In the genomic region with DNA sequence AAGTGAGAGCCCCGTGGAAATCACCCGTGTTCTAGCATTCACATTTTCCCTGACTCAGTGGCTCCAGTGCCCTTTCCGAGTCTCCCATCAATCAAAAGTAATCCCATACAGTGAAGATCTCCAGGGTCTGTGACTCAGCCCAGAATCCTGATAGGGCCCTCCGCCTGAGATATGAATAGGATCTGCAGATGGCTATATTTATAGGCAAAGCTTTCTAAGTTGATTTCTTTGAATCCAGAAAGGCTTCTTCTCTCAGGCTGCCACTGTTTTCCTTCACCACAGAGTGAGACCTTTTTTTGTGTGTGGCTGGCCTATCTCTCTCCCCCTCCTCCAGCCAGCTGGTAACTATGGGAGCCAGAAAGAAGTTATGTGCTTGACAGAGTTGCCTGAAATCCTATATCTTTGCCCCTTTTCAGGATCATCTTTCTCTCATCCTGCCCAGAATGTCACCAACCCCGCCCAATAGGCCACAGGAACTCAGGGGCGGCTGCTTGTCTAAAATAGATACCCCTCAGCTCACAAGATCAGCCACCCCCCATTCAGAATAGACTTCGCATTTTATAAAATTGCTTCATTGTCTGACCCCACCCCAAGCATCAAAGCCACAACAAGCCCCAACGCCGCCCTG, we compare ENCODE assay signal across 19 mouse cellular contexts.
DNase-seq lines count a peak whose midpoint lies in the region; ATAC-seq lines count a peak whose summit lies in the region.
"Had no signal": no experiment of that assay in that cellular context is flagged by ENCODE, and none has a peak within 500 bp of the region (broad histone marks: within the 10 kb centered on the region; RNA-seq: fewer than 3 reads in every experiment).

No protein-coding gene starts in this region.

- H3K27me3 ChIP-seq in heart, embryonic 10.5 days (ENCODE audit: insufficient read depth, poor library complexity, severe bottlenecking): no peaks in the 10 kb centered on the region
- H3K27me3 ChIP-seq in kidney, embryonic 15.5 days: no peaks in the 10 kb centered on the region
- no peaks in the 10 kb centered on the region for H3K27me3 ChIP-seq in midbrain, embryonic 11.5 days (ENCODE audit: control insufficient read depth, insufficient read depth, low read length)
- no peaks in the 10 kb centered on the region for H3K27me3 ChIP-seq in midbrain, embryonic 14.5 days (ENCODE audit: control insufficient read depth, insufficient read depth, low read length)
- H3K27me3 ChIP-seq: forebrain, embryonic 15.5 days; hindbrain, embryonic 12.5 days; intestine, embryonic 15.5 days; stomach, embryonic 15.5 days had no signal

- peak; percentile 34 for ATAC-seq in kidney, embryonic 15.5 days (replicated peaks; ENCODE audit: low FRiP score)
- ATAC-seq in midbrain, embryonic 11.5 days (ENCODE audit: low FRiP score): no peak
- no peak for ATAC-seq in midbrain, embryonic 14.5 days (ENCODE audit: low FRiP score, low TSS enrichment)
- ATAC-seq: forebrain, embryonic 15.5 days had no signal

- peaks cover 51% of the 10 kb centered on the region for H3K4me1 ChIP-seq in heart, embryonic 10.5 days
- peaks cover 53% of the 10 kb centered on the region for H3K4me1 ChIP-seq in kidney, embryonic 15.5 days
- no peaks in the 10 kb centered on the region for H3K4me1 ChIP-seq in midbrain, embryonic 11.5 days (ENCODE audit: control insufficient read depth, insufficient read depth, low read length)
- no peaks in the 10 kb centered on the region for H3K4me1 ChIP-seq in midbrain, embryonic 14.5 days (ENCODE audit: control insufficient read depth, insufficient read depth, low read length)
- H3K4me1 ChIP-seq: forebrain, embryonic 15.5 days had no signal

- 60% methylated on average over 9 of the region's 9 CpGs for WGBS in heart, embryonic 10.5 days
- 44% methylated on average over 9 of the region's 9 CpGs for WGBS in kidney, embryonic 15.5 days
- WGBS in midbrain, embryonic 11.5 days: 76% methylated on average over 9 of the region's 9 CpGs
- WGBS in midbrain, embryonic 14.5 days: 75% methylated on average over 9 of the region's 9 CpGs

- H3K9me3 ChIP-seq in heart, embryonic 10.5 days: no peaks in the 10 kb centered on the region
- H3K9me3 ChIP-seq in kidney, embryonic 15.5 days (replicated peaks): no peaks in the 10 kb centered on the region
- no peaks in the 10 kb centered on the region for H3K9me3 ChIP-seq in midbrain, embryonic 11.5 days (ENCODE audit: control insufficient read depth, low read length)
- H3K9me3 ChIP-seq in midbrain, embryonic 14.5 days (ENCODE audit: control insufficient read depth, low read length): no peaks in the 10 kb centered on the region
- H3K9me3 ChIP-seq: forebrain, embryonic 15.5 days; G1E; intestine, embryonic 15.5 days; midbrain, embryonic 10.5 days; stomach, embryonic 15.5 days had no signal

- H3K27ac ChIP-seq in heart, embryonic 10.5 days: peak overlapping the region; percentile 6
- H3K27ac ChIP-seq in kidney, embryonic 15.5 days: peak overlapping the region; percentile 81
- H3K27ac ChIP-seq in midbrain, embryonic 11.5 days (ENCODE audit: low read depth, low read length): no peak overlapping the region
- H3K27ac ChIP-seq in midbrain, embryonic 14.5 days (replicated peaks; ENCODE audit: low read depth, low read length): no peak overlapping the region
- H3K27ac ChIP-seq: forebrain, embryonic 15.5 days; hindbrain, embryonic 12.5 days; intestine, embryonic 15.5 days; midbrain, embryonic 10.5 days; stomach, embryonic 15.5 days had no signal

- H3K4me2 ChIP-seq in kidney, embryonic 15.5 days: no peak overlapping the region
- H3K4me2 ChIP-seq in midbrain, embryonic 11.5 days: no peak overlapping the region
- H3K4me2 ChIP-seq in midbrain, embryonic 14.5 days (ENCODE audit: low read length): no peak overlapping the region
- H3K4me2 ChIP-seq: forebrain, embryonic 15.5 days; hindbrain, embryonic 12.5 days; intestine, embryonic 15.5 days; stomach, embryonic 15.5 days had no signal

- DNase-seq in heart, embryonic 10.5 days (ENCODE audit: low spot score): peak; percentile 64
- DNase-seq in heart, adult 11 months: no peak
- DNase-seq in kidney, postnatal 10 days: no peak
- DNase-seq in midbrain, embryonic 11.5 days (ENCODE audit: low spot score, missing footprints): peak; percentile 72
- DNase-seq in midbrain, embryonic 14.5 days: no peak
- DNase-seq in skeletal muscle tissue, adult 2 months (ENCODE audit: low read depth, low spot score): peak; percentile 61
- no peak for DNase-seq in layer of hippocampus, adult 9-11 months
- DNase-seq: cerebellum, adult 8-10 months; liver; right cerebral cortex, adult 18-20 months; spleen, adult 18-20 months had no signal

- no peak overlapping the region for H3K4me3 ChIP-seq in heart, embryonic 10.5 days
- H3K4me3 ChIP-seq in kidney, embryonic 15.5 days (replicated peaks): no peak overlapping the region
- H3K4me3 ChIP-seq in midbrain, embryonic 11.5 days (ENCODE audit: low read depth, low read length): no peak overlapping the region
- no peak overlapping the region for H3K4me3 ChIP-seq in midbrain, embryonic 14.5 days (replicated peaks; ENCODE audit: low read depth, low read length)
- H3K4me3 ChIP-seq: erythroblast, embryonic 14.5 days; forebrain, embryonic 15.5 days; hindbrain, embryonic 12.5 days; intestine, embryonic 15.5 days; midbrain, embryonic 10.5 days; stomach, embryonic 15.5 days had no signal

- H3K9ac ChIP-seq in kidney, embryonic 15.5 days: no peak overlapping the region
- H3K9ac ChIP-seq in midbrain, embryonic 11.5 days (ENCODE audit: low read length): no peak overlapping the region
- no peak overlapping the region for H3K9ac ChIP-seq in midbrain, embryonic 14.5 days (replicated peaks; ENCODE audit: low read length)
- H3K9ac ChIP-seq: forebrain, embryonic 15.5 days; hindbrain, embryonic 12.5 days; intestine, embryonic 15.5 days; stomach, embryonic 15.5 days had no signal

- H3K36me3 ChIP-seq in heart, embryonic 10.5 days: 0 out of 2 replicates have a peak, but pooled peaks cover 2% of the 10 kb centered on the region
- no peaks in the 10 kb centered on the region for H3K36me3 ChIP-seq in kidney, embryonic 15.5 days
- no peaks in the 10 kb centered on the region for H3K36me3 ChIP-seq in midbrain, embryonic 11.5 days (ENCODE audit: control insufficient read depth, insufficient read depth, low read length)
- H3K36me3 ChIP-seq in midbrain, embryonic 14.5 days (ENCODE audit: control insufficient read depth, insufficient read depth, low read length): no peaks in the 10 kb centered on the region
- H3K36me3 ChIP-seq: forebrain, embryonic 15.5 days; hindbrain, embryonic 12.5 days; intestine, embryonic 15.5 days; midbrain, embryonic 10.5 days; stomach, embryonic 15.5 days had no signal

Comparison
In these comparisons a context has a peak if more than half of its experiments do, and no peak if none do; other contexts are left out.
1. DNase-seq: peak in heart, embryonic 10.5 days (single experiment), midbrain, embryonic 11.5 days (single experiment) and skeletal muscle tissue, adult 2 months (single experiment); none in heart, adult 11 months (single experiment), kidney, postnatal 10 days (single experiment), midbrain, embryonic 14.5 days (single experiment) and layer of hippocampus, adult 9-11 months (single experiment).
2. H3K27ac ChIP-seq: peak in heart, embryonic 10.5 days (single experiment) and kidney, embryonic 15.5 days (single experiment); none in midbrain, embryonic 11.5 days (single experiment) and midbrain, embryonic 14.5 days (single experiment).